Mouse (Mus musculus) lung, adult 2 months (tissue): ENCODE measurements around the gene Ostm1. TPM values are rescaled to one million over a fixed set of nuclear protein-coding genes. Genes with fewer than 3 reads are reported as not detected.

Experiments used
- DNase-seq: peaks from one replicate; pipeline ENCODE4 v3.0.0; 2022
- H3K4me1 ChIP-seq: fragments of 200-500 bp; 2 replicates; pipeline ENCODE4 v1.6.1; 2011; ENCODE audit warnings: low read length; ENCODE audit not compliant: control insufficient read depth, insufficient read depth
- H3K4me3 ChIP-seq: fragments of 200-500 bp; replicated peaks from 2 replicates; pipeline ENCODE3; 2011; ENCODE audit warnings: low read depth, mild to moderate bottlenecking, control low read depth, low read length; ENCODE audit errors: extremely low read depth
- CTCF ChIP-seq: fragments of 200-500 bp; IDR thresholded peaks from 2 replicates; pipeline ENCODE4 v1.5.1; 2011; ENCODE audit warnings: mild to moderate bottlenecking, low read length, control low read depth; ENCODE audit not compliant: insufficient read depth
- POLR2A ChIP-seq: fragments of 200-500 bp; IDR thresholded peaks from 2 replicates; pipeline ENCODE4 v1.6.1; 2011; ENCODE audit warnings: low read depth, mild to moderate bottlenecking, control low read depth, low read length, borderline replicate concordance; ENCODE audit errors: extremely low read depth
- WGBS: fragments of 180-500 bp; shearing (Covaris S2); methylation state at CpG from one replicate; pipeline ENCODE4 v1.1.7; 2018; 5-methylcytosine and 5-hydroxymethylcytosine counted together
- polyA plus RNA-seq: library from polyadenylated mRNA; depleted of rRNA; stranded (reverse); fragments of >200 nt; gene quantifications from 2 replicates; pipeline ENCODE4 v1.2.3, GENCODE M21; 2012

Gene Ostm1
- polyA plus RNA-seq, 1 experiment = 20.6 TPM

DNA sequence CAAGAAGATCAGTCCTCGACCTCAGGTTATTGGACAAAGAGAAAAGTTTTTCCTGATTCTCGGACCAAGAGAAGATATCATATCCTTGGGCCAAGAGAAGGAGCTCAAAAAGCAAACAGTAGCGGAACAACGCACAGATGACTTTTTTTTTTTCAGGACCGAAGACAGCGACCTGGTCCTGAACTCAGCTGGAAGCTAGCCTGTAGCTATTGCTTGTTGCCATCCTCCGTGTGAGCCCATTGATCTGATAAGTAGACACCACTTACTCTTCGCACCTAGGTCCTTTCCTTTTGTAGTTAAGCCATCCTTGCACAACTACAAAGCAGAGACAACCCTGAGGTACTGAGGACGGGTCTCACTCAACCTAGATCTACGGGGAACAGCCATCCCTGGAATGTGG is 9.0 kb upstream of the Ostm1 start:
- WGBS = 3% methylated on average over 10 of the region's 10 CpGs
- no peak overlapping the region for H3K4me3 ChIP-seq
- DNase-seq = no peak
- peaks cover 3% of the 10 kb centered on the region; the same call in 1 of the 2 replicates for H3K4me1 ChIP-seq
- no peak for TF ChIP-seq POLR2A
- no peak for TF ChIP-seq CTCF

DNA sequence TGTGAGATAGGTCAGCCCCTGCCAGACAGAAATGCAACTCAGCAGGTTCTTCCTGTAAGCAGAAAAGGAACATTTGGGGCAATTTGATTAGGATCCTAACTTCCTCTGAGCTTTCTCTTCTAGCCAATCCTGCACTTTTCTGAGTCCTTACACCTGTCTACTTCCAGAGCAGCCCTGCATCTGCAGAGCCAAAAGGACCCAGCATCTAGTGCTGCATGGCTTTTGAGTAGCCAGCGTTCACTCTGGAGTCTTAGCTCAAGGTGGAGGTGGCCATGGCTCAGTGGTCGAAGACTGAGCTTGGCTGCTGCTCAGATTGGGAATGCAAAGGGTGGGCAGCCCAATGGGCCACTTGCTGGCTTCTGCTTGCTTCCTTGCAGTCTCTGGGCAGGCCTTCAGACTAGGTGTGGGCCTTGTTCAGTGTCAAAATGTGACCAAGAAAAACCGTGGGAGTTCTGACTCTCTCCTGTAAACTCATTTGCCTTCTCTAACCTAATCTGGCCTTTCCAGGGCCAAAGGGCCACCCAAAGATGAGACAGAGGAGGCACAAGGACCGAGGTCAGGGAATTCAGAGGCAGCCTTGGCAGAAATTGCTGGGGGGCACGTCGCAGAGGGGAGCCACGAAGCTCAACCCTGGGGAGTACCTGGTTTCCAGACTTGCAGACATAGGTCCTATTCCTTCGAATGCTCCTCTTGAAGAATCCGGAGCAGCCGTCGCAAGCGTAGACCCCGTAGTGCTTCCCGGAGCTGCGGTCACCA is 5.9 kb upstream of the Ostm1 start:
- H3K4me1 ChIP-seq = peaks cover 1% of the 10 kb centered on the region; the same call in 1 of the 2 replicates
- DNase-seq = no peak
- WGBS = 4% methylated on average over 15 of the region's 15 CpGs
- TF ChIP-seq POLR2A (no peak), CTCF (no peak)
- H3K4me3 ChIP-seq = no peak overlapping the region

DNA sequence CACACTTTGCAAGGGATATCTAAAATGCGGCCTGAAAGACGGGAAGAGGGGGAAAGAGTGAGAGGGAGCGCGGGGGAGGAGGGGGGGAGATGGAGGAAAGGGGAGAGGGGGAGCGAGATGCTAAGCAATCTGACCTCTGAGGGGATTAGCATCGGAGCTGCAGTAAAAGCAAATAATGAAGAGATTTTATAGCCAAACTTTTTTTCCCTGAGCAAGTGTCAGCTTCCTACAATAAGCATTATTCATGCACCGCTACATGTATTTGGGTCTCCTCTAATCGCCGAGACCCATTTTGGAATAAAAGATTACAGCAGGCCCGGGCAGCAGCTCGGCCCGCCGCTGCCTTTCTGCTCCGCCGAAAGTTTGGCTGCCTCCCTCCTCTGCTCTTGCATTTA is 5.3 kb upstream of the Ostm1 start:
- WGBS = 6% methylated on average over 15 of the region's 15 CpGs
- TF ChIP-seq CTCF (no peak), POLR2A (no peak)
- H3K4me1 ChIP-seq = peaks cover 3% of the 10 kb centered on the region; the same call in 1 of the 2 replicates

DNA sequence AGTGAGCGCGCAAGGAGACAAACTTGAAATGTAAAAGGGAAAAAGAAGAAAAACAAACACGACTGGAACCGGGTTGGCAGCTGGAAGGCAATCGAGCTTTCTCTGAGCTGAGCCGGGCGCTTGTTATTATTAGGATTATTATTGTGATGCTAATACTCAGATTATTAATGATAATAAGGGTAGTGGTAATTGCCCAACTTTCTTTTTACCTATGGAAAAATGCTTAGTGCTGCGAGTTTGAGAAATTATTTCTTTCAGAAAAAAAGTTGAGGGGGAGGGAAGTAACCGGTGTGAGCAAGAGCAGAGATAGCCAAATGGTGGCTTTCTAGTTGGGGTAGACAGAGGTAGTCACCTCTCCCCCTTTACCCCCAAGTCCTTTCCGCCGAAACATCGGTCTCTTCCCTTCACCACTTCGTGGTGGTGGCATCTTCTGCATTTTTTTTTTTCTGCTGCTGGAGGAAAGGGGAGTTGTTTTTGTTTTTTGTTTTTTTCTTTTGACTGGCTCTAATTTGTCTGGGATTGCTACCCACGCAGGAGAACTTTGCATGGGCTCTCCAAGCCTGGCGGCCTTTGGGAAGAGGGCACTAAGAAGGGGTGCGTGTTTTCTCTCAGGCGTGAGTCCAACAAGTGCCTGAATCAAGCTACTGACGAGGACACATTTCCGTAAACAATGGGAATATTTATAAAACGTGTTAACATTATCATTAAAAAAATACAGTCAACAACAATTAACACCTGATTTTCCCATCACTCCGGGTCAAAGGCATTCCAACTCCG is 4.7 kb upstream of the Ostm1 start:
- Histone ChIP-seq H3K4me1 (peaks cover 3% of the 10 kb centered on the region; the same call in 1 of the 2 replicates), H3K4me3 (no peak overlapping the region)
- no peak for DNase-seq
- TF ChIP-seq POLR2A (no peak), CTCF (no peak)
- WGBS = 5% methylated on average over 22 of the region's 22 CpGs

More for the DNA sequence above, 5.3 kb upstream of the Ostm1 start:
- H3K4me3 ChIP-seq = no peak overlapping the region
- DNase-seq = no peak

DNA sequence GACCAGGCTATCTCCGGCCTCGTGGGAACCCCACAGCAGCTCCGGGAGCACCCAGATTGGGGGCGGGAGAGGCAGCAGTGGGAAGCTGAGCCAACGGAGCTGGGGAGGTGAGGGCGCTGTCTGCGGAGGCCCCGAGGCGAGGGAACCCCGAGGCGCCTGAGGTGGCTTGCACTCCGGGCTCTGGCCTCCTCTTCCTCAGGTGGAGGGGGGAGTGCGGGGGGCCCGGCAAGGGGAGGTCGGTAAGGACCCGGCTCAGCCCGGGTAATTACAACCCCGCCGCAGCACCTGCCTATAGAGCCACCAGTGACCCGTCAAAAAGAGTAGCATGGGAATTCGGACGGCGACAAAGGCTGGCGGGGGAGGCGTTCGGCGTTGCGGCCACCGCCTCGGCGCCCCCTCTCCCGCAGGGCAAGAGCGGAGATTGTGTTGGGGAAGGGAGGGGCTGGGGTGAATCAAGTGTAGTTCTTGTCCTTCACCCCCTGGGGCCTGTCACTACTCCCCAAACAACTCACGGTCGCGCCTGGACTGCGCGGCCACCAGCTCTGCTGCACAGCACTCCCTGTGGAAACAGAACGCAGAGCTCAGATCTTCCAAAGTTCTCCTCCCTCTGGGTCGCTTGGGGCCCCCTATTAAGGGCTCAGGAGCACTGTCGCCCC is 4.0 kb upstream of the Ostm1 start:
- TF ChIP-seq POLR2A (no peak), CTCF (no peak)
- H3K4me3 ChIP-seq = no peak overlapping the region
- 2% methylated on average over 41 of the region's 41 CpGs for WGBS
- peaks cover 3% of the 10 kb centered on the region; the same call in 1 of the 2 replicates for H3K4me1 ChIP-seq
- no peak for DNase-seq

DNA sequence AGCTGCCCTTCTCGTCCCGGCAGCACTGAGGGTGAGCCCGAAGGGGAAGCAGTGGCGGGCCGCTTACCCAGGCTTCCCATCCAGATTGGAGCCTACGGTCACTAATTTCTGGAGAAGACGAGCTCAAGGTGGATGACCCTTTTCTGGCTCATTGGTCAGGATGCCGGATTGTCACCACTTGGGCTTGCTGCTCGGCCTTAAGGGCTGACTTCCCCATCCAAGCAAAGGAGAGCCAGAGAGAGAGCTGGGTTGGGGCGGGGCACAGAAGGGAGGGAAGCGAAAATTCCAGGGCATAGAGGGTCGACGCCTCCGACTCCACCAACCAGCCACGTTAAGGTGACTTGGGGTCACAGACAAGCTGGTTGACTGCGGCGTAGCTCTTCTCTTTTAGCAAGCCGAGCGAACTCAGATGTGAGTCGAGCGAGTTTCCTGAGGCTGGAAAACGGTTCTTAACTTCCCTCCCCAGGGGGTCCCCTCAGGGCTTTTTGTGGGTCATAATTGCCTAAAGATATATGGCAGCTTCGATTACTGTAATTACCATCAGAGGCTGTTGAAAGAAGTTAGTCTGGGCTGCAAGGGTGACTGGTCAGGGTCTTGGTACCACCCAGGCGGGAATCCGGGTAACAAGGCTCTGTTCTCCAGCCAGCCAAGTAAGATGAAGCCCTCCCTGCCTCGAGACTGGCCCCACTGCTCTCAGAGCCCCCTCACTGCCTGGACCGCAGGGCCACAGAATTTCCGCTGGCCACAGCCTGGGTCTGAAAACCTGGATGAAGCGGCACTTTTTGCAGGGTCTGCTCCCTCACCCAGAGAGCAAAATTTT is 3.3 kb upstream of the Ostm1 start:
- no peak for DNase-seq
- Histone ChIP-seq H3K4me1 (peaks cover 3% of the 10 kb centered on the region; the same call in 1 of the 2 replicates), H3K4me3 (no peak overlapping the region)
- 4% methylated on average over 29 of the region's 29 CpGs for WGBS
- no peak for TF ChIP-seq CTCF

DNA sequence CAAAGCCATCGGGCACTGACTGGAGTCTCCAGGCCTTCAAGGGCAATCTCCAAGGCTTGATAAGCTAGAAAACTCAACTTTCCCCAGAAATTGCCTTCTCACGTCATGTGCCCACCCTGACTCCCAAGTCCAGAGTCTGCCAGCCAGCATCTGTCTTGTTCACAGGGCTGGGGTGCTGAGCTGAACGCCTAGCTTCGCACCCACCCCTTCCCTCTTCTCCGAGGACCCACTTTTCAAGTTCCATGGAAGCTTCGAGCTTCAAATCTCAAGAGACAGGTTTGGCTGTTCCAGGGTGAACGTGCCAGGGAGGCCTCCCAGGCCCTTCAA is 2.7 kb upstream of the Ostm1 start:
- H3K4me1 ChIP-seq = peaks cover 3% of the 10 kb centered on the region; the same call in 1 of the 2 replicates
- DNase-seq = no peak
- 17% methylated on average over 7 of the region's 7 CpGs for WGBS
- TF ChIP-seq CTCF (no peak), POLR2A (no peak)
- no peak overlapping the region for H3K4me3 ChIP-seq

DNA sequence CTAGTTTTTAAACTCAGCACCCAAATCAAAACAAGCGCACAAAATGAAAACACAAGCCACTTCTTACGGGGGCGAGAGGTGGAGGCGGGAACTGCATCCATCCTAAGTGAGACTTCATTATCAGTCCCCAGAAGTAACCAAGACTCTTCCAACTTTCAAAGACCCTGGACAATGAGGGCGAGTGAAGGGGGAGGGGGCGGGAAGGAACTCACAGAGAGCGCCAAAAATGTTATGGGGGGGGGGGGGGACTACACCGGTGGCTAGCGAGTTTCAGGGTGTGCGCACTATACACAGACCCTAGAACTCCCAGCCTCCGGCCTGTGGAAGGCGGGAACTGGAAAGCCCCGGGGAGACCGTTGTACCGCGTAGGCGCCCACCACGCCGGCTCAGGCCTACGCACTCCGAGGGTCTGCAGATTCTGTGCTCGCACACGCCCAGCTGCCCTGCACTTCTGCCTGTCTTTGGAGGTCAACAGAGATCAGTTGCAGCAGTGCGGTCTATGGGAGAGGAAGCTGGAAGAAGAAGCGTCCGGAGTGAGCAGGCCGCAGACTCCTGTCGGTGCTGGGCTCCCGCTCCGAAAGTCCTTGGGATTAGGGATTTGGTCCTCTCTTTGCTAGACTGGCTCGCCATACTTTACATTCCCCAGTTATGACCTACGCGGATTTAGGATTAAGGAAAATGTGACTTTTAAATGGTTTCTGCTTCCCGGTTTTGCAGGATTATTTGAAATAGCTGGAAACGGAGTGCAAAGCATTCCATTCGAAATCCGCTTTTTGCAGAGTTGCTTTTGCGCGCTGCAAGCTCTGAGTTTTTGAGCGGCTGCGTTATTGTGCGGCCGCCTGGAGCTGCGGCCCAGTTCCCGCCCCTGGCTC is 1.7 kb upstream of the Ostm1 start:
- TF ChIP-seq POLR2A = no peak
- TF ChIP-seq CTCF = no peak
- DNase-seq = no peak
- Histone ChIP-seq H3K4me3 (no peak overlapping the region), H3K4me1 (peaks cover 3% of the 10 kb centered on the region; the same call in 1 of the 2 replicates)
- 6% methylated on average over 45 of the region's 45 CpGs for WGBS
